Mouse (Mus musculus) lung, postnatal 4 days (tissue): ENCODE data around the gene Gipc1.

Experiments
- DNase-seq, 2 experiments: peaks; one replicate each; pipeline ENCODE4 v3.0.0; 2021

Gene Gipc1

DNA sequence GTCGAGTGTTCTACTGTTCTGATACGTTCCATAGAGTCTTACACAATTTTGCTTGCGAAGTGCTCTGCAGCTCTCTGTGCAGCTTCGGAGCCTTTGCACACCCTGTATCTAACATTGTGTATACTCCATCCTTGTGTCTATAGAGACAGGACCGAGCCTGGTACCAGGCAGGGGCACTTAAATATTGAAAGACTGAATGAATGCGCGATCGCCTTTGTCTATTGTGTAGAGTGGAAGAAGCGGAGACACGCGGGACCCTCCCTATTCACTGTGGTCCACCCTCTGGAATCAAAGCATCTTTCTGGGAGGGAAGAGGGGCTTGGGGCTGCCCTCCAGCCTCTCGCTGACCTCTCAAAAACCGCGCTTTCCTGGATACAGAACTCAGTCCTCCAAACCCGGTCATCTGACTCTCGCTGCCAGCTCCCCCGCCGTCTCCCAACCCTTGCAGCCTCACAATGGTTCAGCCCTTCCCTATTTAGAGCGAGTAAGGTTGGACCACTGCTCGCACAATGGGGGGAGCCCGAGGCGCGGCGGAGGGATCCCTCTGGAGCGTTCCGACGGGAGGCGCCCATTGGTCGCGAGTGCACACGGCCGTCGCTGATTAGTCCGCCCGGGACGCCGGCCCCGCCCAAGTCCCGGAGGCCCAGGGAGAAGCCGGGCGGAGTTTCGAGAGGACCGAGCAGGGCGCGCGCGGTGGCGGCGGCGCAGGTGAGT is at the start of gene Gipc1:
Gipc1 (plus strand) TSS at position 648 of the 714 bp plus-strand sequence.
- DNase-seq: peak; percentile 97 to 99

DNA sequence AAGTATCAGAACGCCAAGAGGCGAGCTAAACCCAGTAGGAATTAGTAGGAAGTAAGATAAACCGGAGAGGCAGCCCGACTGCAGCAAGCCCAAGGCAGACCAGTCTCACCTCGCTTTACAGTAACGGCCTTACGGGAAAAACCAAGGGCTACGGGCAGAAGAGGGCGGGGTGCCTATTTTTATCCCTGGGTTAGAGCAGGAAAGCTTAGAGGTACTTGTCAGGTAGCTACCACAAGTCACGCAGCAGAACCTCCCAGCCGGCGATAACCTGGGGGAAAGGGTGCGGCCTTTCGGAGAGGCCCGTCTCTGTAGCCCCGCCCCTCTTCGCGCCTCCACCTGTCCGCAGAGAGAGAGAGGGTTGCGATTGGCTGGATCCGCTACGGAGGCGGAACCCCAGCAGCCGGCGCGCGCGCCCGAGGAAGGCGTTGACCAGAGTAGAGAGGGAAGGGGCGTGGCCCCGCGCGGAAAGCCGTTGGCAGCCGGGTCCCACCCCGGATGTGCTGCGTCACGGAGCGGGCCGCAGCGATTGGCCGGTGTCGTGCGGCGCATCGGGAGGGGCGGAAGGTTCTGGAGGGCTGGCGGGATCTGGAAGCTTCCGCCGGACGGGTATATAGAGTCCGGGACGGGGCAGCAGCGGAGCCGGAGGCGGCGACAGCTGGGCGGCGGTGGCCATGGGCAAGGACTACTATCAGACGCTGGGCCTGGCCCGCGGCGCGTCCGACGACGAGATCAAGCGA is 44.6 kb upstream of the Gipc1 start, which contains the start of the genes Tecr and Dnajb1:
Tecr (minus strand) TSS at position 311 of the 737 bp plus-strand sequence.
Dnajb1 (plus strand) TSS at position 533 of the 737 bp plus-strand sequence.
- peak; percentile 100 for DNase-seq

DNA sequence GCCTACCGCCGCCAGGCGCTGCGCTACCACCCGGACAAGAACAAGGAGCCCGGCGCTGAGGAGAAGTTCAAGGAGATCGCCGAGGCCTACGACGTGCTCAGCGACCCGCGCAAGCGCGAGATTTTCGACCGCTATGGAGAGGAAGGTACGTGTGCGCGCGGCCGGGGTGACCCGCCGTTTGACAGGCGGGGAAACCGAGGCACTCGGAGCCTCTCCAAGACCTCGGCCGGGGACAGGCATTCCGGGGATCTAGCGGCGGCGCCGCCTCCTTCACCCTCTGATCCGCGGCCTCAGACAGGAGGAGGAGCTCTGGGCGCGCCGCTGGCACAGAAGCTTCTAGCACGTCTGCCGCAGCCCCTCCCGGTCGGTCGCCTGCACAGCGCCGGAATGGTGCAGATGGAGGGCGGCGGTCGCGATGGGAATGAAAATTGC is 44.1 kb upstream of the Gipc1 start:
- DNase-seq: peak; percentile 88 to 91

DNA sequence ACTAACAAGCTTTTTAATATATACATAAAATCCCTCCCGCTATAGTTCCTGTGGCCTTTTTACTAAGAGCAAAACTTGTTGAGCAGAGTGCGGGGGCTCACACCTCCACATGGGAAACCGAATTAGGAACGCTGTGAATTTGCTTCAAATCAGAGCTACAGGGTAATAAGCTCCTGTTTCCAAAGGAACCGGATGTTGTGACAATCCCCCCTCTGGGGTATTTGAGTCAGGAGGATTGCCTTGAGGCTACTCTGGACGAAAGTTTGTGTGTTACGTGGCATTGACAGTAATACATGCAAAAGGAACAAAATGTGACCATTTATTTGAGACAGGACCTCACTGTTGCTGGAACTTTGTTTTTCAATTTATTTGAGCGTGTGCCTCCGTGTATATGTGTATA is 43.4 kb upstream of the Gipc1 start:
- no peak for DNase-seq

DNA sequence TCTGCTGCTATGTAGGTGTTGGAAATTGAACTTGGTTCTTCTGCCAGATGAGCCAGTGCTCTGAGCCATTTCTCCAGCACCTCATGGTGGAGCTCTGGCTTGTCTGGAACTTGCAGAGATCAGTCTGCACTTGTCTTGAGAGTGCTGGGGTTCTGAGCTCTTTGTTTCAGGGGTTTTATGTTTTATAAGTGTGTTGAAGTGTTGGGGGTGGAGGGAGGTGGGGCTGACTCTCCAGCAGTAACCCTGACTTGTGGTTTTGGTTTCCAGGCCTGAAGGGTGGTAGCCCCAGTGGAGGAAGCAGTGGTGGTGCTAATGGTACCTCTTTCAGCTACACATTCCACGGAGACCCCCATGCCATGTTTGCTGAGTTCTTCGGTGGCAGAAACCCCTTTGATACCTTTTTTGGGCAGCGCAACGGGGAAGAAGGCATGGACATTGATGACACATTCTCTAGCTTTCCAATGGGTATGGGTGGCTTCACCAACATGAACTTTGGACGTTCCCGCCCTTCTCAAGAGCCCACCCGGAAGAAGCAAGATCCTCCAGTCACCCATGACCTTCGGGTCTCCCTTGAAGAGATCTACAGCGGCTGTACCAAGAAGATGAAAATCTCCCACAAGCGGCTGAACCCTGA is 42.8 kb upstream of the Gipc1 start:
- no peak for DNase-seq

DNA sequence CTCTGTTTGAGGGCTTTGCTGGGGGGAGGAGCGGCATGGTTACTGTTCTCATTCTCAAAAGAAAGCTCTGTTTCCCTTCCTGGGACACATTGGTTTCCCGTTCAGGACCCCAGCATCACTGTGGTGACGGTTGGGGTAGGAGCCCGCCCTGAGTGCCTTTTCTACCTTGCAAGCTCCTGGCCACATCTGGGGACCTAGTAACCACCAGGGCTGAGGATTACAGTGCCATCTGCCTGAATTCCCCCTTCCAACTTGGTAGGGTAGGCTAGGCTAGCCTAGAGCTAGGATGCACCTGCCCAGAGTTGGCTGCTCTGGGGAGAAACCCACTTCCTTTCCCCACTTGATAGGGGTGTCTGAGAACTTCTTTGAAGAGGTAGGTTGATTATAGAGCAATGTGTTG is 40.6 kb upstream of the Gipc1 start:
- DNase-seq: peak in 1 of 2 experiments; percentile 13

DNA sequence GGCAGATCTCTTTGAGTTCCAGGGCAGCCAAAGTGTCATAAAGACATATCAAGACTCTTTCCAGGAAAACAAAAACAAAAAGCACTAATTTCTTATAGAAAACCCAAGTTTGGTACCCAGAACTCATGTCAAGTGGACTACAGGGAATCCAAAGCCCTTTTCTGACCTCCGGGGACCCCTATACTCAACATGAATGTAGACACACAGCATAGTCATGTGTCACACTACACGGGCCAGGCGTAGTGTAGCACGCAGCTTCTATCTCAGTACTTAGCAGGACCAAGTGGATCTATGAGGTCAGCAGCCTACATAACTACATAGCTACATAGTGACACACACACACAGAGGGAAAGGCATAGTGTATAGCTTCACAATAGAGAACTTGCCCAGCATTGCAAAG is 38.8 kb upstream of the Gipc1 start:
- DNase-seq: peak in 1 of 2 experiments; percentile 8

DNA sequence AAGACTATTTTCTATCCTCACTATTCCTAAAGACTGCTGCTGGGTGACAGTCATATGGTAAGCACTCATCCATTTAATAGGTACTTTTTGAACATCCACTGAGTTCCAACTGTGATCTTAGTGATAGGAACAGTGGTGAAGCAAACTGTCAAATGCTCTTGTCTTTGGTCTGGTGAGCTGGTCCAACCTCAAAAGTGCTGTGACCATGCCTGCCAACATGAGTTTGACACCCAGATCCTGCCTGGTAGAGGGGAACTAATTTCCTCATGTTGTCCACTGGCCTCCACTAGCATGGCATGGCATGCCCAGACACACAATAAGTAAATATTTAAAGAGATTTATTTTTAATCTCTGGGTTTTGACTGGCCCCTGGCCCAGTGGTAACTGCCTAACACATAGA is 35.9 kb upstream of the Gipc1 start:
- no peak for DNase-seq

DNA sequence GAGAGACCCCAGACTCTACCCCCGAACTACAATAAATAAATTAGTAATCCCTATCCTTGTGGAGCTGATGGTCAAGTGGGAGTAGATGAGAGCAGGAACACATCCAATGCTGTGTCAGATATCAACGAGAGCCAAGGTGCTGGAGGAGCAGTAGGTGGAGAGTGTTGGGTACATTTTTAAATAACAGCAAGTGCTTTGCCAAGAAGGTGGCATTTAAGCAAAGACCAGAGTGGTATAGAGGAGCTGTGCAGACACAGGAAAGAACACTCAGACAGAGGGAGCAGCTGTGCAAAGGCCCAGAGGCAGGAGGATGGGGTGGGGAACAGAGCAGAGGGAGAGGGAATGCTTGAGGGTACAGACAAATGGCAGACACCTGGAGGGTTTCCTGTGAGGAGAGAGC is 35.4 kb upstream of the Gipc1 start:
- no peak for DNase-seq

DNA sequence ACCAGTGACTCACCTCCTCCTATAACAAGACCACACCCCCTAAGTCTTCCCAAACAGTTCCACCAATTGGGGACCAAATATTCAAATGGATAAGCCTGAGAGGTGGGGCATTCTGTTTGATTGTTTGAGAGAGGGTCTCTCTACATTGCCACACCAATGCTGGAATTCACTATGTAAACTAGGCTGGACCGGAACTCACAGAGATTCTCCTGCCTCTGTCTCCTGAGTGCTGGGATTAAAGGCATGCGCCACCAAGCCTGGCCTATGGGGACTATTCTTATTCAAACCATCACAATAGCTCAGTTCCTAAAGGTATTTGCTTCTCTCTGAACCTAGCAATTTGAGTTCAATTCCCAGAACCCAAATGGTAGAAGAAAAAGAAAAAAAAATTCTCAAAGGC is 33.9 kb upstream of the Gipc1 start:
- no peak for DNase-seq

DNA sequence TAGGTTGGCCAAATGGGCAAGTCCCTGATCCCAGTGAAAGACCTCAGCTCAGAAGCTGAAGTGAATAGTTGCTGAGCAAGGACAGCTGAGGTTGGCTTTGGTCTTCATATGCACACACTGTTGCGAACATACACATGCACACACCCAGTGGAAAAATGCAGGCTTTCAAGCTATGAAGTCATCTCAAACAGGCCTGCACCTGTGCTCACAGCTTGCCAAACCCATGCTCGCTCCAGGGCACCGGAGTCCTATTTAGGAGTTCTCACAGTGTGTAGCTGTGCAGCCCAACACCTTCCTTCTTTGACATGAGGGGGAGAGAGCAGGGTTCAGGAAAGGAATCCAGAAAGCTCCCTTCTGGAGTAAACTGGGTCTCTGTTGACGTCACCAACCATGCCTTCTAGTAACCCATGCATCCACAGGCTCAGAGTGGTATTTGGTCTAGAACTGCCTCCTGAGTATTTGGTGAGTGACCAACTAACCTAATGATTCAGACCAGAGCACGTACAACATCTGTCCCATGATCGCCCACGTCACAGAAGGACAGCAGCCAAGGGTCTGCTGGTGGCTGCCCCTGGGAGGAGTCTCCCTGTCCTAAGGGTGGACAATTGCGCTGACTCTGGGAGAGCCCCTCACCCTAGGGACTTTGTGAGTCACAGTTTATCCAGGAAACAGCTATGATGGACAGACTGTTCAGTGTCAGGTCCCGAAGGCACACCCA is 32.8 kb upstream of the Gipc1 start:
- peak in 1 of 2 experiments; percentile 27 for DNase-seq

DNA sequence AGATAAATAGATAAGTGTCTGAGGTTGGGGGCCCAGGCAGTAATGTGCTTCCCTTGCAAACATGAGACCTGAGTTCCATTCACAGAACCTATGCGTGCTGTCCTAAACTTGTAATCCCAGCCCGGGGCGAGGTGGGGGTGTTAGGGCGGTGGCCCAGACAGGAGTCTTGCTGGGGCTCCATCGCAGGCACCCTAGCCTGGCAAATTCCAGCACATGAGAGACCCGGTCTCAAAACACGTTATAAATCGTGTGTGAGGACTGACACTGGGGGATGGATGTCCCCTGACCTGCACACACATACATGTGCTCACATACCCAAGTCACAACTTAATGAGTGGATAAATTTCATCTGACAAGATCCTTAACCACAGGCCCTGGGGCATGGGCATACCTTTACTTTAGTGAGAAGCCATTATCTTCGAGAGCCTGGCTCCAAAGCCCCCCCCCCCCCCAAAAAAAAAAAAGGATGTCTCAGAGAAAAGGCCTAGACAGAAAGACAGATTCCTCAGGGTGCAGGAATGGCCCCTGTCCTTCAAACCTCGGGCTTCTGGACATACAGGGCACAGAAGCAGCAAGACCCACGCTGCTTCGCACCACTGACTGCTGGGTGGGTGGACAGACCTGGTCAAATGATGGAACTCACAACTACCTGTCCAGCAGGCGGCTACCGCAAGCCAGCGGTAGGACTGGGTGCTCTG is 30.6 kb upstream of the Gipc1 start:
- DNase-seq: no peak

DNA sequence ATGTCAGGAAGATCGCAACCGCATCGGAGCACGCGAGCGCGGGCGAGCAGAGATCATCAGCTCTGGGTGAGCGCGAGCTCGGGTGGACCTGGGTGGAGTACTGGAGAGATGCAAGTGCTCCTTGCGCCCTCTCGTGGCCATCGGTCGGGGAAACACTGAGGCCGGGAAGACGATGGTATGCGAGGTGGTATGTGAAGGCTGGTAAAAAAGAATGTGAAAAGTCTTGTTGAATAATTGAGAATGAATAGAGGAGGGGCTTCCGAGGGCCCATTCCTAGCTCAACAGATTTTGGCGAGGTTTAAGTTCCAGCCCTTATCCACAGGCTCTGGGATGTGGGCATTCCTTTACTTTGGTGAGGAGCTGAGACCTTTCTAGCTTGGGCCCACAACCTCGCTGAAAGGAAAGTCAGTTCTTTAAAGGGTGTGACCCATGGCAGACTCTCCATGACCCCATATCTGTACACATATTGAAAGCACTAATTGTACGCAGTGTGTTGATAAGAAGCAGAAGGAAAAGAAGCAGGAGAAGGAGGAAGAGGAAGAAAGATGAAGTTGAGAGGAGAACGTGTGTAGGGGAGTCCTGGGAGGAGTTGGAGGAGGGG is 30.0 kb upstream of the Gipc1 start:
- DNase-seq: peak; percentile 88 to 90

DNA sequence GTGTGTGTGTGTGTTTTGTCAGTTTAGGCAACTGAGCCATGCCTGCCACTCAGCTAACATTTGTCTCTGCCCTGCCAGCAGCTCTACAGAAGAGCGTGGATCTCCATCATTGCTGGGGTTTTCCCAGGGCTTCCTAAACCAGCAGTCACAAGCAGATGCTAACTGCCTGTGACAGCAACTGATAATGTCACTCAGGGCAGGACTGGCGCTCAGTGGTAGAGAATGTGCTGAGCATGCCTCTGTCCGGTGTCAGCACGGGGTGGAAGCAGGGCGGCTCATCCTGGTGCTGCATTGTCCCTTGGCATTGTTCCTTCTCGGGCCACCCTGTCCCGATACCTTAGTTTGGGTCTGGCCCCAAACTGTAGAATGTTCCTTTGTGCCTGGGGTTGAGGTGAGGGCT is 28.9 kb upstream of the Gipc1 start:
- peak in 1 of 2 experiments; percentile 16 for DNase-seq

DNA sequence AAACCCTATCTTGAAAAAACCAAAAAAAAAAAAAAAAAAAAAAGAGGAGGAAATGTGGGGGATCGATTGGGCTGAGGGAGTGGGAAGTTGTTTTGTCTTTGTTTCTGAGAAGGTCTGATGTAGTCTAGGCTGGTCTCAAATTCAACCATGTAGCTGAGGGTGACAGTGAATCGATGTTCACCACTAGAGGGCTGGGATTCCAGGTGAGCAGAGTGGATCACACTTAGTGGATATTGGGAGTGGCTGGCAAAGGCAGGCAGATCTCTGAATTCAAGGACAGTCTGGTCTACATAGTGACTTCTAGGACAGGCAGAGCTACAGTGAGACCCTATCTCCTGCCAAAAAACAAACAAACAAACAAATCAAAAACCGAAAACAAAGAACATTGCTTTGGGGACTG is 27.7 kb upstream of the Gipc1 start:
- peak; percentile 21 to 48 for DNase-seq

DNA sequence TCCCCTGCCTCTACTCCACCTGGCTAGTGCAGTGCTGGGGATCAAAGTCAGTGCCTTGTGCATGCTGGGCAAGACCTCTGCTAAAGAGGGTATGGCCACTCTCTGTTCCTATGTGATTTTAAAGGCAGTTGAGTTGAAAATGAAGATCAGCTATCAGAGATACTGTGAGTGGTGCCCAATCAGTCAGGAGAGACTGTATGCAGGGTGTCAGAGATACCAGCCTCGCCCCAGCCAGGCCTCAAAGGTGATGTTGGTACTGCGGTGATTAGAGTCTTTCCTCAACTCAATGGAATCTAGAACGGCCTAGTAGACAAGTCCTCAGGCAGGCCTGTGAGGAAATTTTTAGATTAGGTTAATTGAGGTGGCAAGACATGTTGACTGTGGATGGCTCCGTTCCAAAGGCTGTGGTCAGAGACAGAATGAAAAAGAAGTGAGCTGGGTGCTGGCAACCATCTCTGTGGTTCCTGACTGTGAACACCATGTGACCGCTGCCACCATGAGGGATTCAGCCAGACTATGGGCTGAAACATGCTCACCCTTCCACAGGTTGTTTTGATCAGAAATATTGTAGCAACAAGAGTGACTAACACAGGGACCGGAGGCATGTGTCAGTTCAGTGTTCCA is 26.7 kb upstream of the Gipc1 start:
- peak in 1 of 2 experiments; percentile 17 for DNase-seq

DNA sequence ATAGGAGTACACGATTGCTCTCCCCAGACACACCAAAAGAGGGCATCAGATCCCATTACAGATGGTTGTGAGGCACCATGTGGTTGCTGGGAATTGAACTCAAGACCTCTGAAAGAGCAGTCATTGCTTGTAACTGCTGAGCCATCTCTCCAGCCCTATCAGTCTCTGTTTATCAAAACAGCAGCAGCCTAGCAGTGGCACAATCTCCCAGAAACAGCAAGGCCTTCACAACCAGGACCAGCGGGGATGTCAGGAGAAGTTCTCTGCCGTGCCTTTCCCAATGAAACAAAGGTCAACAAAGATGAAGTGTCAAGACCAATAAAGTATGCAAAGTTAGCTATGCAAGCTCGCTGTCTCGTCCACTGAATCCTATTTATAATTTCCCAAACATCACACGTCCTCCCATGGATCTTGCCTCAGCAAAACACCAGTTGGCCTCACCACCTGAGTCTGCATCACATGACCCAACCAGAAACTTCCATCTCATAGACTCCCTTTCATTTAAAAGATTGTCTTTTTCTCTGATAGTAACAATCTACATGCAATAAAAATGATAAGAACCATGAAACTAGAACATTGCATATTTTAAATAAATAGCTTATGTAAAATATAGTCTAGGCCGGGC is 20.3 kb upstream of the Gipc1 start:
- no peak for DNase-seq

DNA sequence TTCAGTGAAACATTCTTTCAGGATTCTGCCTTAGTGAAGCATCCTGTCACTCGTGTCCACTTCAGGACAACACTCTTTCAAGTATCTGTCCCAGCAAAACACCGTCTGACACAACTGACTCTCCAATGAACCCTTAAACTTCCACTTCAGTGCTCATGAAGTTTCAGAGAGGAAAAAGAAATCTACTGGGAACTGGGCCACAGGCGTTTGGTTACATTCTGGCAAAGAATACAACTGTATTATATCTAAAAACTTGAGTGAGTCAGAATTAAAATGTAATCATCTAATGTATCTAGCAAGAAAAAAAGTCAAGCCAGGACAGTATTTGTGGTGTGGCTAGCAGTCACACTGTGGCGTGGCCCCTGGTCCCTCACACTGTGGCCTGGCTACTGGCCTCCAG is 13.6 kb upstream of the Gipc1 start:
- no peak for DNase-seq

DNA sequence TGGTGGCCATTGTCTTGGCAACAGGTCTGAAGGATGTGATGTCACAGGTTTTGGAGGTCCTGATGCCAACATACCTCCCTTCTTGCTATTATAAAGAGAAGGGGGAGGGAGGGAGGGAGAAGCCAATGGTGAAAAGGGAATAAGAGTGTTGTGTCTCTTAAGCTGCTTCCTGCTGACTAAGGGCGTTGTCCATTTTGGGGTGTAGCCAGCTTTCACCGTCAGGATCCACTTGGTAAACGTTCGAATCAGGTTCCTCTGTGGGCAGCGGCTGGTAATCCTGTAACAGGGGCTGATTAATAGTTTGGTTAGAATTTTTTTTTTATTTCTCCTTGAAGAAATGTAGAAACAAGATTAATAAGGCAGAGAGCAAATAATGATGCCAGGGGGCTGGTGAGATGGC is 12.8 kb upstream of the Gipc1 start:
- DNase-seq: no peak

DNA sequence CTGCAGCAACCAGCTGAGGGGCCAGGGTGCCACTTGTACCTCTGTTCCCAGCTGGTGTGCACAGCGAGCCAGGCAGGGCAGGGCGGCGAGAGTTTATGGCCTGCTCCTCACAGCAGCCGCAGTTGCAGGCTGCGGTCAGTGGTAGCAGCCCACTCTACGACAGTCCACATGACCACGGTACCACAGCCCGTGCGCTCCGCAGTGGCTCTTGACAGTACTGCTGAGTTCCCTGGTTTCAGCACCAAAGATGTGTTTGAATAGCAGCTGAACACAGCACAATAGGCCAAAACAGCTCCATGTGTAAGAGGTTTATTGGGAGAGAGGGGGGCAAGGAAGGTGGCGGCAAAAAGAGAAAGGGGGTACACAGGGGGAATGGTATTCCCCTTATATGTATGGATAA is 5.0 kb upstream of the Gipc1 start:
- no peak for DNase-seq

DNA sequence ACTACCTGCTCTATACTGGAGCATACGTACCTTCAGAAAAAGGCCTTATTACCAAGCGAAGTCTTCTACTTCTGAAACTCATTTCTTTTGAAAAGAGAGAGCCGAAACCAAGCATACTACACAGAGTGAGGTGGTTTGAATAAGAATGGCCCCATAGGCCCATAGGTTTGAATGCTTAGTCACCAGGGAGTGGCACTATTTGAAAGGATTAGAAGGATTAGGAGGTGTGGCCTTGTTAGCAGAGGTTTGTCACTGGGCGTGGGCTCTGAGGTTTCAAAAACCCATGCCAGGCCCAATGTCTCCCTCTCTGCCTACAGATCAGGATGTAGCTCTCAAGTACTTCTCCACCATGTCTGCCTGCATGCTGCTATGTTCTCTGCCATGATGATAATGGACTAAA is 4.4 kb upstream of the Gipc1 start:
- DNase-seq: no peak
